Mouse (Mus musculus): ENCODE results near the gene Prl3d3. TPM values are rescaled to one million over a fixed set of nuclear protein-coding genes. Genes with fewer than 3 reads are reported as not detected.
"Not testable (repeated sequence)": the region's sequence is repeated elsewhere in the genome, so short reads cannot be mapped to it uniquely, and the experiment has no call there.

Prl3d3 gene
- polyA plus RNA-seq (2015; fragmentation: Nextera tagmentation; extraction: Ambion mirVana): not detected in 2 replicates

GRCm38 (mm10) chr13:27156490-27156889 is at the start of gene Prl3d3:
TSS of gene Prl3d3 (plus strand) at chr13:27156790.
- not testable (repeated sequence) for H3K9ac ChIP-seq (ENCODE audit: low read depth, low read length); H3K27ac ChIP-seq; DNase-seq (ENCODE audit: low spot score); ATAC-seq (replicated peaks; ENCODE audit: low FRiP score, low read depth); H3K9me3 ChIP-seq (replicated peaks; ENCODE audit: low read length); H3K27me3 ChIP-seq (ENCODE audit: insufficient read depth, low read length); H3K36me3 ChIP-seq (ENCODE audit: insufficient read depth, low read length); H3K4me2 ChIP-seq (ENCODE audit: low read length); H3K4me3 ChIP-seq (replicated peaks; ENCODE audit: low read depth, low read length); H3K4me1 ChIP-seq (replicated peaks; ENCODE audit: insufficient read depth, low read length)
- 84% methylated on average over 3 of the region's 3 CpGs for WGBS

GRCm38 (mm10) chr13:27121398-27121797 is 35.2 kb upstream of the Prl3d3 start, which contains the start of gene Prl3d2:
TSS of gene Prl3d2 (plus strand) at chr13:27121698.
- 95% methylated on average over 3 of the region's 4 CpGs for WGBS
- not testable (repeated sequence) for H3K9ac ChIP-seq (ENCODE audit: low read depth, low read length)

GRCm38 (mm10) chr13:27148264-27148663 is 8.3 kb upstream of the Prl3d3 start:
- H3K9ac ChIP-seq (ENCODE audit: low read depth, low read length): no peak overlapping the region
- ATAC-seq (replicated peaks; ENCODE audit: low FRiP score, low read depth): no peak
- H3K27ac ChIP-seq: no peak overlapping the region
- no peak for TF ChIP-seq CTCF (IDR thresholded peaks at IDR 0.05; ENCODE audit: low read depth)
- H3K4me3 ChIP-seq (replicated peaks; ENCODE audit: low read depth, low read length): no peak overlapping the region
- no peaks in the 10 kb centered on the region for H3K27me3 ChIP-seq (ENCODE audit: insufficient read depth, low read length)
- H3K9me3 ChIP-seq (replicated peaks; ENCODE audit: low read length): no peaks in the 10 kb centered on the region
- H3K36me3 ChIP-seq (ENCODE audit: insufficient read depth, low read length): no peaks in the 10 kb centered on the region
- H3K4me1 ChIP-seq (replicated peaks; ENCODE audit: insufficient read depth, low read length): no peaks in the 10 kb centered on the region
- WGBS: 56% methylated on average over 1 of the region's 1 CpGs
- no peak for DNase-seq (ENCODE audit: low spot score)
- H3K4me2 ChIP-seq (ENCODE audit: low read length): no peak overlapping the region

More at GRCm38 (mm10) chr13:27121398-27121797, 35.2 kb upstream of the Prl3d3 start, which contains the start of gene Prl3d2:
- H3K27me3 ChIP-seq (ENCODE audit: insufficient read depth, low read length); H3K4me3 ChIP-seq (replicated peaks; ENCODE audit: low read depth, low read length); H3K4me1 ChIP-seq (replicated peaks; ENCODE audit: insufficient read depth, low read length); H3K9me3 ChIP-seq (replicated peaks; ENCODE audit: low read length); H3K4me2 ChIP-seq (ENCODE audit: low read length); H3K27ac ChIP-seq; ATAC-seq (replicated peaks; ENCODE audit: low FRiP score, low read depth); DNase-seq (ENCODE audit: low spot score); H3K36me3 ChIP-seq (ENCODE audit: insufficient read depth, low read length): not testable (repeated sequence)

GRCm38 (mm10) chr13:27196359-27196758 is 39.8 kb downstream of the Prl3d3 start, which contains the start of gene Prl3c1:
TSS of gene Prl3c1 (plus strand) at chr13:27196659.
- Histone ChIP-seq H3K4me1 (replicated peaks; ENCODE audit: insufficient read depth, low read length) (no peaks in the 10 kb centered on the region), H3K4me3 (replicated peaks; ENCODE audit: low read depth, low read length) (no peak within 1 kb of the TSS), H3K27ac (no peak within 1 kb of the TSS), H3K9me3 (replicated peaks; ENCODE audit: low read length) (no peaks in the 10 kb centered on the region), H3K4me2 (ENCODE audit: low read length) (no peak within 1 kb of the TSS), H3K36me3 (ENCODE audit: insufficient read depth, low read length) (no peaks in the 10 kb centered on the region), H3K27me3 (ENCODE audit: insufficient read depth, low read length) (no peaks in the 10 kb centered on the region), H3K9ac (ENCODE audit: low read depth, low read length) (no peak within 1 kb of the TSS)
- ATAC-seq (replicated peaks; ENCODE audit: low FRiP score, low read depth) (no peak), DNase-seq (ENCODE audit: low spot score) (no peak)
- no peak for TF ChIP-seq CTCF (IDR thresholded peaks at IDR 0.05; ENCODE audit: low read depth)
- WGBS: 83% methylated on average over 1 of the region's 1 CpGs

Other genes with a start within 250 kb of the Prl3d3 start
- not detected in 2 replicates for gene Prl, start 99.2 kb upstream of the Prl3d3 start, polyA plus RNA-seq (2015; fragmentation: Nextera tagmentation; extraction: Ambion mirVana)
- not detected in 2 replicates for gene Prl3d1, start 62.6 kb upstream of the Prl3d3 start, polyA plus RNA-seq (2015; fragmentation: Nextera tagmentation; extraction: Ambion mirVana)
- not detected in 2 replicates for gene Prl3d2, start 35.1 kb upstream of the Prl3d3 start, polyA plus RNA-seq (2015; fragmentation: Nextera tagmentation; extraction: Ambion mirVana)
- not detected in 2 replicates for gene Prl3c1, start 39.9 kb downstream of the Prl3d3 start, polyA plus RNA-seq (2015; fragmentation: Nextera tagmentation; extraction: Ambion mirVana)
- not detected in 2 replicates for gene Prl3b1, start 85.1 kb downstream of the Prl3d3 start, polyA plus RNA-seq (2015; fragmentation: Nextera tagmentation; extraction: Ambion mirVana)
- gene Prl3a1, start 102.6 kb downstream of the Prl3d3 start, polyA plus RNA-seq (2015; fragmentation: Nextera tagmentation; extraction: Ambion mirVana): not detected in 2 replicates
- gene Prl6a1, start 155.8 kb downstream of the Prl3d3 start, polyA plus RNA-seq (2015; fragmentation: Nextera tagmentation; extraction: Ambion mirVana): not detected in 2 replicates
- not detected in 2 replicates for gene Prl8a2, start 188.9 kb downstream of the Prl3d3 start, polyA plus RNA-seq (2015; fragmentation: Nextera tagmentation; extraction: Ambion mirVana)
- gene Prl2b1, start 234.1 kb downstream of the Prl3d3 start, polyA plus RNA-seq (2015; fragmentation: Nextera tagmentation; extraction: Ambion mirVana): not detected in 2 replicates